Mouse (Mus musculus): ENCODE measurements around the gene Lpp. TPM values are rescaled to one million over a fixed set of nuclear protein-coding genes. Genes with fewer than 3 reads are reported as not detected.

Gene Lpp
- total and polyA plus RNA-seq, 3 experiments, result 0.64 to 1.2 (median 0.68) TPM

GRCm38 (mm10) chr16:24418022-24418421 is 24.7 kb downstream of the Lpp start:
- H3K27ac ChIP-seq (ENCODE audit: insufficient read depth, low read depth), result no peak overlapping the region
- H3K4me1 ChIP-seq (ENCODE audit: control insufficient read depth in 1 of 2, insufficient read depth in 2 of 2), result peaks cover 3 to 26% of the 10 kb centered on the region in 2 experiments; a peak in 2 of 4 replicates
- H3K79me2 ChIP-seq (replicated peaks; ENCODE audit: control insufficient read depth, extremely low read depth, insufficient read depth, poor library complexity, severe bottlenecking), result no peaks in the 10 kb centered on the region
- no peaks in the 10 kb centered on the region for H3K27me3 ChIP-seq (replicated peaks)
- no peak overlapping the region for H3K4me2 ChIP-seq (ENCODE audit: insufficient read depth, low read depth, poor library complexity, severe bottlenecking)
- H3K4me3 ChIP-seq (replicated peaks in 1 of 3; ENCODE audit: low read depth in 2 of 3, low read length in 2 of 3, poor library complexity in 1 of 3), result no peak overlapping the region
- H3K9me3 ChIP-seq (replicated peaks; ENCODE audit: low read length), result no peaks in the 10 kb centered on the region
- in situ Hi-C loops (cut with MboI; ENCODE audit: low pct_ligation_motif_present, low pct_unique_long_range_greater_than_20kb, low sequenced_read_pairs), result no loop called here
- dilution Hi-C loops (cut with MboI; ENCODE audit: extremely low pct_ligation_motif_present, extremely low pct_unique_long_range_greater_than_20kb, low sequenced_read_pairs), result no loop called here
- H3K9ac ChIP-seq (ENCODE audit: insufficient read depth, low read depth), result no peak overlapping the region
- TF ChIP-seq ZMIZ1 (IDR thresholded peaks at IDR 0.05; ENCODE audit: low read depth, low read length), result no peak
- TF ChIP-seq MXI1 (IDR thresholded peaks at IDR 0.05; ENCODE audit: low read depth, low read length), result no peak
- TF ChIP-seq HCFC1 (IDR thresholded peaks at IDR 0.05; ENCODE audit: low read depth, low read length), result no peak
- TF ChIP-seq MYC (IDR thresholded peaks at IDR 0.05; ENCODE audit: low read depth, low read length), result no peak
- no peak for TF ChIP-seq MAZ (IDR thresholded peaks at IDR 0.05; ENCODE audit: low read depth, low read length)
- no peak for TF ChIP-seq ETS1 (conservative IDR thresholded peaks at IDR 0.05; ENCODE audit: low read depth, low read length)
- no peak for TF ChIP-seq POLR2AphosphoS2 (IDR thresholded peaks at IDR 0.05; ENCODE audit: low read depth, low read length)
- no peak for TF ChIP-seq SIN3A (IDR thresholded peaks at IDR 0.05; ENCODE audit: low read length)
- no peak for TF ChIP-seq EP300 (IDR thresholded peaks at IDR 0.05; ENCODE audit: low read length)
- no peak for TF ChIP-seq TCF12 (IDR thresholded peaks at IDR 0.05; ENCODE audit: low read depth, low read length)
- H3K36me3 ChIP-seq (replicated peaks in 1 of 2; ENCODE audit: control insufficient read depth in 1 of 2, insufficient read depth in 1 of 2, low read length in 1 of 2), result no peaks in the 10 kb centered on the region
- DNase-seq (ENCODE audit: extremely low read depth), result no peak

DNA sequence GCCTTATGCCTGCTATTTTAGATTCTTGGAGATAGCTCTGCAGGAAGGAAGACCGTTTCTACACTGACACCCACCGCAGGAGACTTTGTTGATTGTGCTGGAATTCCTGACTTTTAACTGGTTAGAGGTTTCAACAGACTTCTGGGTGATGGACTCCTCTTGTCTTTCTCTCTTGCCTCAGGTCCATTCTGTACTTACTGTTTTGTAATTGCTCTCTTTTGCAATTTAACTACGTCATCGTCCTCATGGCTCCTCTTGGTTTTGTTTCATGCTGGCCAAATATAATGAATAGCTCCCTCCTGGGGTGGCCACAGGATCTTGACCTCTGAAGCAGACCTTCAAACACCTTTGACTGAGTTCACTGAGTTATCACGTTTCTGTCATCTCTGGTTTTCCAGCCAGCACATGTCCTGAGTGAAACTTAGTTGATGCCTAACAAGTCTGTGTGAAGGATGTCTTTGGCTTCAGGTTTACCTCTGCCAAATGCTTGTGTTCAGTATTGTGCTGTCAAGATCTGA is 27.4 kb downstream of the Lpp start:
- Histone ChIP-seq H3K27me3 (replicated peaks) (no peaks in the 10 kb centered on the region), H3K4me2 (ENCODE audit: insufficient read depth, low read depth, poor library complexity, severe bottlenecking) (no peak overlapping the region), H3K4me3 (replicated peaks in 1 of 3; ENCODE audit: low read depth in 2 of 3, low read length in 2 of 3, poor library complexity in 1 of 3) (no peak overlapping the region), H3K9me3 (replicated peaks; ENCODE audit: low read length) (no peaks in the 10 kb centered on the region), H3K27ac (ENCODE audit: insufficient read depth, low read depth) (no peak overlapping the region), H3K9ac (ENCODE audit: insufficient read depth, low read depth) (no peak overlapping the region), H3K79me2 (replicated peaks; ENCODE audit: control insufficient read depth, extremely low read depth, insufficient read depth, poor library complexity, severe bottlenecking) (no peaks in the 10 kb centered on the region), H3K36me3 (replicated peaks in 1 of 2; ENCODE audit: control insufficient read depth in 1 of 2, insufficient read depth in 1 of 2, low read length in 1 of 2) (no peaks in the 10 kb centered on the region), H3K4me1 (ENCODE audit: control insufficient read depth in 1 of 2, insufficient read depth in 2 of 2) (peaks cover 3 to 31% of the 10 kb centered on the region in 2 experiments; a peak in 2 of 4 replicates)
- in situ Hi-C loops (cut with MboI; ENCODE audit: low pct_ligation_motif_present, low pct_unique_long_range_greater_than_20kb, low sequenced_read_pairs) (no loop called here), dilution Hi-C loops (cut with MboI; ENCODE audit: extremely low pct_ligation_motif_present, extremely low pct_unique_long_range_greater_than_20kb, low sequenced_read_pairs) (no loop called here)
- DNase-seq (ENCODE audit: extremely low read depth), result no peak
- TF ChIP-seq MAX (IDR thresholded peaks at IDR 0.05; ENCODE audit: low read length) (no peak), ZKSCAN1 (IDR thresholded peaks at IDR 0.05; ENCODE audit: borderline replicate concordance, low read depth, low read length) (no peak), RAD21 (IDR thresholded peaks at IDR 0.05; ENCODE audit: low read depth, low read length) (no peak), JUND (conservative IDR thresholded peaks at IDR 0.05; ENCODE audit: low read depth, low read length) (no peak), E2F4 (IDR thresholded peaks at IDR 0.05; ENCODE audit: insufficient replicate concordance, low read depth, low read length) (no peak), JUN (IDR thresholded peaks at IDR 0.05; ENCODE audit: insufficient read depth, low read depth, low read length) (no peak), ZMIZ1 (IDR thresholded peaks at IDR 0.05; ENCODE audit: low read depth, low read length) (no peak)

Measured in CH12.LX (cell line).